Mouse (Mus musculus): ENCODE results near the gene Cdh1. TPM values are rescaled to one million over a fixed set of nuclear protein-coding genes. Genes with fewer than 3 reads are reported as not detected.
A peak's percentile ranks its signal among the peaks of the same experiment; 100 is the strongest.

Cdh1 gene
- total RNA-seq, 1 experiment = 254 TPM

DNA sequence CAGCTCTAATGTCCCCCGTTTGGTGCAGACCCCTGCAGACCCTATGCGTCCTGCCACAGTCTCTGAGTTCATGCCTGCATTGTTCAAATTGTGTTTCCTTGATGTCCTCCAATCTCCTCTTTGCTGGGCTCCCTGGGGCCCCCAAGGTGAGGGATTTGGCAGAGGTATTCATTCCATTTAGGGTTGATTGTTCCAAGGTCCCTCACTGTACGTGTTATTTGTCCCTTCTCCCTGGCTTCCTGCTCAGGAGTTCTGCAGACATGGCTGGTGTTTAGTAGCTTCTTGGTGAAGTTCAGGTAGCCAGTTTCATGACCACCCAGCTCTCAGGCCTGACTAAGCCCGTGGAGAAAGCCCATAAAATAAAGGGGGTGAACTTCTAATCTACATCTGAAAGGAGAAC lies 13.5 kb downstream of the Cdh1 start:
- Histone ChIP-seq H3K4me3 (ENCODE audit: insufficient read depth in 1 of 2, low read depth in 1 of 2, low read length in 2 of 2, poor library complexity in 1 of 2, severe bottlenecking in 1 of 2) (peak overlapping the region; percentile 8 to 31; a peak in 3 of 4 replicates), H3K27ac (ENCODE audit: insufficient read depth, low read depth, low read length, poor library complexity, severe bottlenecking) (peak overlapping the region; percentile 92), H3K36me3 (ENCODE audit: control insufficient read depth, insufficient read depth, low read length, poor library complexity, severe bottlenecking) (peaks cover 7% of the 10 kb centered on the region; the same call in 1 of the 2 replicates), H3K9ac (ENCODE audit: insufficient read depth, low read depth, low read length, poor library complexity, severe bottlenecking) (0 out of 2 replicates have a peak overlapping the region, but pooled peaks have one; percentile 30), H3K9me3 (ENCODE audit: control insufficient read depth, insufficient read depth, low read depth, low read length) (no peaks in the 10 kb centered on the region), H3K4me1 (ENCODE audit: control insufficient read depth in 2 of 2, insufficient read depth in 2 of 2, low read length in 2 of 2, poor library complexity in 1 of 2) (peaks cover 32 to 51% of the 10 kb centered on the region in 2 experiments)
- TF ChIP-seq CHD2 (IDR thresholded peaks at IDR 0.05; ENCODE audit: low read depth, low read length) (no peak), ZNF384 (IDR thresholded peaks at IDR 0.05; ENCODE audit: low read depth, low read length) (no peak), ZC3H11A (IDR thresholded peaks at IDR 0.05; ENCODE audit: borderline replicate concordance, low read depth, low read length) (no peak), HCFC1 (IDR thresholded peaks at IDR 0.05; ENCODE audit: borderline replicate concordance, insufficient read depth, low read length) (no peak), MAFK (IDR thresholded peaks at IDR 0.05; ENCODE audit: insufficient read depth, low read depth, low read length) (no peak)
- in situ Hi-C loops (cut with MboI; ENCODE audit: low sequenced_read_pairs in 2 of 2, unreplicated experiment in 2 of 2) = no loop called here
- no peak for DNase-seq (ENCODE audit: low read depth, low spot score)

DNA sequence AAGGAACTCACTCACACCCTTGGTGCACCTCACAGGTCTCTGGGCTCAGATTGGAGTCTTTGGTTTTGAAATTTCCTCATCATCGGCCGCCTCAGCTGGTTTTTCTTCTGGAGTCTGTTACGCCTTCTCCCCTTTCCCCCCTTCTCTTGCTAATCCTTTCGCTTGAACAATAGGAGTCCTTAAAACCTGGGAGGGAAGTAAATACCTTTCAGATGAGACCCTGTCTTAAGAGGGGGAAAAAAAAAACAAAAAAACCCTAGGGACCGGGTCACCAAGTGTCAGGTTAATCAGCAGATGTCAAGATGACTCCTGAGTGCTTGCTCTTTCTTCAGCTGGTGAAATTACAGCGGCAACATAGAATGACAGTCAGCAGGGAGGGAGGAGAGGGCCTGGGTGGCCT lies 14.0 kb downstream of the Cdh1 start:
- Histone ChIP-seq H3K9me3 (ENCODE audit: control insufficient read depth, insufficient read depth, low read depth, low read length) (no peaks in the 10 kb centered on the region), H3K4me1 (ENCODE audit: control insufficient read depth in 2 of 2, insufficient read depth in 2 of 2, low read length in 2 of 2, poor library complexity in 1 of 2) (peaks cover 32 to 48% of the 10 kb centered on the region in 2 experiments), H3K4me3 (ENCODE audit: insufficient read depth in 1 of 2, low read depth in 1 of 2, low read length in 2 of 2, poor library complexity in 1 of 2, severe bottlenecking in 1 of 2) (peak overlapping the region; percentile 8 to 31; a peak in 3 of 4 replicates), H3K36me3 (ENCODE audit: control insufficient read depth, insufficient read depth, low read length, poor library complexity, severe bottlenecking) (peaks cover 6% of the 10 kb centered on the region; the same call in 1 of the 2 replicates), H3K27ac (ENCODE audit: insufficient read depth, low read depth, low read length, poor library complexity, severe bottlenecking) (peak overlapping the region; percentile 92), H3K9ac (ENCODE audit: insufficient read depth, low read depth, low read length, poor library complexity, severe bottlenecking) (no peak overlapping the region; the same call in 1 of the 2 replicates)
- in situ Hi-C loops (cut with MboI; ENCODE audit: low sequenced_read_pairs in 2 of 2, unreplicated experiment in 2 of 2) = no loop called here
- TF ChIP-seq CHD2 (IDR thresholded peaks at IDR 0.05; ENCODE audit: low read depth, low read length) (no peak), ZNF384 (IDR thresholded peaks at IDR 0.05; ENCODE audit: low read depth, low read length) (peak; percentile 82)
- DNase-seq (ENCODE audit: low read depth, low spot score) = no peak

DNA sequence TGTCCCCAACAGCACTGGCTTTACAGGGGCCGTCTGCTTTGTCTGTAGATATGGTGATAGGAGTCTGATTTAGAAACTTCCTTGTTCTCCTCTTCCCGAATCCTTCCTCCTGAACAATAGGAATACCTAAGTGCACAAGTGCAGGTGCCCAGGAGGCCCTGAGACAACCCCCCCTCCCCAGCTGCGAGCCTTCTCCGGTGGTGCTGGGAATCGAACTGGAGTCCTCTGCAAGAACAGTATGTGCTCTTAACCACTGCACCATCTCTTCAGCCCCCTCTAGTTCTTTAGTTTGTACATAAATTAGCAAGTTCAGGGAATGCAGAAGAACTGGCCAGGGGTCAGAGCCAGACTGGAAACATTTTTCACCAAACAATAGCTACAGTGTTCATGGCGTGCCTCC lies 14.7 kb downstream of the Cdh1 start:
- Histone ChIP-seq H3K9ac (ENCODE audit: insufficient read depth, low read depth, low read length, poor library complexity, severe bottlenecking) (no peak overlapping the region), H3K4me1 (ENCODE audit: control insufficient read depth in 2 of 2, insufficient read depth in 2 of 2, low read length in 2 of 2, poor library complexity in 1 of 2) (peaks cover 32 to 41% of the 10 kb centered on the region in 2 experiments), H3K36me3 (ENCODE audit: control insufficient read depth, insufficient read depth, low read length, poor library complexity, severe bottlenecking) (peaks cover 4% of the 10 kb centered on the region; the same call in 1 of the 2 replicates), H3K4me3 (ENCODE audit: insufficient read depth in 1 of 2, low read depth in 1 of 2, low read length in 2 of 2, poor library complexity in 1 of 2, severe bottlenecking in 1 of 2) (peak overlapping the region; percentile 8 to 31), H3K27ac (ENCODE audit: insufficient read depth, low read depth, low read length, poor library complexity, severe bottlenecking) (peak overlapping the region; percentile 92), H3K9me3 (ENCODE audit: control insufficient read depth, insufficient read depth, low read depth, low read length) (no peaks in the 10 kb centered on the region)
- TF ChIP-seq MAFK (IDR thresholded peaks at IDR 0.05; ENCODE audit: insufficient read depth, low read depth, low read length) (no peak), CHD2 (IDR thresholded peaks at IDR 0.05; ENCODE audit: low read depth, low read length) (no peak), ZNF384 (IDR thresholded peaks at IDR 0.05; ENCODE audit: low read depth, low read length) (no peak), ZC3H11A (IDR thresholded peaks at IDR 0.05; ENCODE audit: borderline replicate concordance, low read depth, low read length) (no peak), HCFC1 (IDR thresholded peaks at IDR 0.05; ENCODE audit: borderline replicate concordance, insufficient read depth, low read length) (no peak)
- in situ Hi-C loops (cut with MboI; ENCODE audit: low sequenced_read_pairs in 2 of 2, unreplicated experiment in 2 of 2) = no loop called here
- DNase-seq (ENCODE audit: low read depth, low spot score) = no peak

DNA sequence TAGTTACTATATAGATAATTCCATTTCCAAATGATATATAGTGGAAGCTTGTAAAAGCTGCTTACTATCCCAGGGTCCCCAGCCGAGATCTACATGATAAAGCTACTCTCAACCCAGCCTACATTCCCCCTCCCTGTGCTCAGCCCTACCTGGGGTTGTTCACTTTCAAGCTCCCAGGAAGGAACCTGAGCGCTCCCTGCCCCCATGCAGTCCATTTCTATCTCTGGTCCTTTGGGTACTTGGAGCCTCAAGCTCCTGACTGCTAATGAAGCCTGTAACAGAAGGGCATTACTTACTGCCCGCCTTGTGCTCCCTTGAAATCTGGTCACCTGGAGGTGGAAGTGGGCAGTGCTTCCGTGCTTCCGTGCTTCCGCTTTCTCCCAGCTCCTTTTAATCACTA lies 15.2 kb downstream of the Cdh1 start:
- Histone ChIP-seq H3K4me3 (ENCODE audit: insufficient read depth in 1 of 2, low read depth in 1 of 2, low read length in 2 of 2, poor library complexity in 1 of 2, severe bottlenecking in 1 of 2) (peak overlapping the region; percentile 39 to 60), H3K27ac (ENCODE audit: insufficient read depth, low read depth, low read length, poor library complexity, severe bottlenecking) (peak overlapping the region; percentile 92), H3K9me3 (ENCODE audit: control insufficient read depth, insufficient read depth, low read depth, low read length) (no peaks in the 10 kb centered on the region), H3K9ac (ENCODE audit: insufficient read depth, low read depth, low read length, poor library complexity, severe bottlenecking) (peak overlapping the region; percentile 61), H3K4me1 (ENCODE audit: control insufficient read depth in 2 of 2, insufficient read depth in 2 of 2, low read length in 2 of 2, poor library complexity in 1 of 2) (peaks cover 31 to 37% of the 10 kb centered on the region in 2 experiments), H3K36me3 (ENCODE audit: control insufficient read depth, insufficient read depth, low read length, poor library complexity, severe bottlenecking) (peaks cover 4% of the 10 kb centered on the region; the same call in 1 of the 2 replicates)
- in situ Hi-C loops (cut with MboI; ENCODE audit: low sequenced_read_pairs in 2 of 2, unreplicated experiment in 2 of 2) = no loop called here
- TF ChIP-seq ZC3H11A (IDR thresholded peaks at IDR 0.05; ENCODE audit: borderline replicate concordance, low read depth, low read length) = no peak
- peak; percentile 16; the same call in 1 of the 2 replicates for TF ChIP-seq CHD2 (IDR thresholded peaks at IDR 0.05; ENCODE audit: low read depth, low read length)
- TF ChIP-seq ZNF384 (IDR thresholded peaks at IDR 0.05; ENCODE audit: low read depth, low read length) = no peak; the same call in 1 of the 2 replicates
- no peak for TF ChIP-seq HCFC1 (IDR thresholded peaks at IDR 0.05; ENCODE audit: borderline replicate concordance, insufficient read depth, low read length)
- no peak for TF ChIP-seq MAFK (IDR thresholded peaks at IDR 0.05; ENCODE audit: insufficient read depth, low read depth, low read length)
- DNase-seq (ENCODE audit: low read depth, low spot score) = no peak
